Mouse (Mus musculus): ENCODE measurements around the gene Smg6.

GRCm38 (mm10) chr11:75189713-75190370 is 264.2 kb downstream of the Smg6 start:
- TF ChIP-seq CTCF (IDR thresholded peaks at IDR 0.05; ENCODE audit: control insufficient read depth, insufficient read depth, low read length) (no peak), POLR2A (IDR thresholded peaks at IDR 0.05; ENCODE audit: borderline replicate concordance, control insufficient read depth, low read depth, low read length) (no peak)
